ENCODE assay signal across 29 mouse cellular contexts in the genomic region with DNA sequence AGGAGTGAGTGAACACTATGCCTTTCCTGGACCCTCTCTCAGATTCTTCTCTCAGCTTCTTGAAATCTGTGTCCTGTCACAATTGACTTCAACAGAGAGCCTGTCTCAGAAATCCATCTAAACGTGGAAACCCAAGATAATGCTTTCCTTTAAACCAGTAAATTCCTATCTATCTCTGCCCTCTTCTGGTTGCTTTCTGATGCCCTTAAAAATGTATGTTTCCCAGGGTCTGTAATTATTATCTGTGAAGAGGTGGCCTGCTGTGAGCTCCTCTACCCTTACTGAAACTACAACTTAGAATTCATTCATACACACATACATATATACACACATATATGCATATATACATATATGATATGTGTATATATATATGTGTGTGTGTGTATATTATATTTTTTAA.
DNase-seq lines count a peak whose midpoint lies in the region; ATAC-seq and TF ChIP-seq lines count a peak whose summit lies in the region.
"Had no signal": no experiment of that assay in that cellular context is flagged by ENCODE, and none has a peak within 500 bp of the region (broad histone marks: within the 10 kb centered on the region; RNA-seq: fewer than 3 reads in every experiment).

No protein-coding gene starts in this region.

- no peak overlapping the region for H3K27ac ChIP-seq in heart, adult 2 months
- H3K27ac ChIP-seq in lung, postnatal 0 days (ENCODE audit: low read length) = no peak overlapping the region
- H3K27ac ChIP-seq in small intestine, adult 2 months (ENCODE audit: insufficient read depth, low read depth, low read length) = peak overlapping the region; percentile 6; the same call in 1 of the 2 replicates
- no peak overlapping the region for H3K27ac ChIP-seq in liver, embryonic 12.5 days
- H3K27ac ChIP-seq: forebrain, embryonic 10.5 days; hindbrain, embryonic 13.5 days; liver, embryonic 13.5 days had no signal

- H3K36me3 ChIP-seq in heart, adult 2 months (ENCODE audit: control insufficient read depth, insufficient read depth, low read length) = no peaks in the 10 kb centered on the region
- H3K36me3 ChIP-seq in lung, postnatal 0 days (ENCODE audit: insufficient read depth, low read length) = no peaks in the 10 kb centered on the region
- H3K36me3 ChIP-seq in small intestine, adult 2 months (ENCODE audit: control insufficient read depth, insufficient read depth, low read length) = no peaks in the 10 kb centered on the region
- no peaks in the 10 kb centered on the region for H3K36me3 ChIP-seq in liver, embryonic 12.5 days
- H3K36me3 ChIP-seq: forebrain, embryonic 10.5 days; hindbrain, embryonic 13.5 days; liver, embryonic 13.5 days had no signal

- H3K79me2 ChIP-seq in heart, adult 2 months (replicated peaks; ENCODE audit: control insufficient read depth, insufficient read depth, low read length) = no peaks in the 10 kb centered on the region

- WGBS in heart, adult 2 months = 10% methylated on average over 1 of the region's 1 CpGs
- 24% methylated on average over 1 of the region's 1 CpGs for WGBS in lung, postnatal 0 days
- WGBS in small intestine, adult 2 months = 4% methylated on average over 1 of the region's 1 CpGs
- WGBS in liver, embryonic 12.5 days (ENCODE audit: insufficient replicate concordance) = 15% methylated on average over 1 of the region's 1 CpGs

- no peak overlapping the region for H3K9ac ChIP-seq in heart, adult 2 months (ENCODE audit: low read depth, low read length)
- no peak overlapping the region for H3K9ac ChIP-seq in lung, postnatal 0 days (replicated peaks; ENCODE audit: low read depth)
- no peak overlapping the region for H3K9ac ChIP-seq in liver, embryonic 12.5 days
- H3K9ac ChIP-seq: hindbrain, embryonic 13.5 days; liver, embryonic 13.5 days had no signal

- no peaks in the 10 kb centered on the region for H3K9me3 ChIP-seq in lung, postnatal 0 days (ENCODE audit: low read length)
- H3K9me3 ChIP-seq in liver, embryonic 12.5 days (replicated peaks) = no peaks in the 10 kb centered on the region
- H3K9me3 ChIP-seq: forebrain, embryonic 10.5 days; hindbrain, embryonic 13.5 days; liver, embryonic 13.5 days had no signal

- no peaks in the 10 kb centered on the region for H3K4me1 ChIP-seq in heart, adult 2 months (ENCODE audit: control insufficient read depth, insufficient read depth, low read length)
- H3K4me1 ChIP-seq in lung, postnatal 0 days (ENCODE audit: insufficient read depth, low read depth, low read length) = no peaks in the 10 kb centered on the region
- peaks cover 3% of the 10 kb centered on the region; the same call in 1 of the 2 replicates for H3K4me1 ChIP-seq in small intestine, adult 2 months (ENCODE audit: control insufficient read depth, insufficient read depth, insufficient read length, low read length)
- H3K4me1 ChIP-seq in liver, embryonic 12.5 days = 0 out of 2 replicates have a peak, but pooled peaks cover 3% of the 10 kb centered on the region
- H3K4me1 ChIP-seq: liver, embryonic 13.5 days had no signal

- no peaks in the 10 kb centered on the region for H3K27me3 ChIP-seq in heart, adult 2 months (ENCODE audit: control insufficient read depth, insufficient read depth, low read length)
- no peaks in the 10 kb centered on the region for H3K27me3 ChIP-seq in lung, postnatal 0 days (replicated peaks; ENCODE audit: insufficient read depth, low read length)
- H3K27me3 ChIP-seq in small intestine, adult 2 months (ENCODE audit: control insufficient read depth, insufficient read depth, low read length) = no peaks in the 10 kb centered on the region
- 0 out of 2 replicates have a peak, but pooled peaks cover 4% of the 10 kb centered on the region for H3K27me3 ChIP-seq in liver, embryonic 12.5 days (replicated peaks)
- H3K27me3 ChIP-seq: hindbrain, embryonic 13.5 days; liver, embryonic 13.5 days had no signal

- TF ChIP-seq EP300 in heart, adult 2 months (IDR thresholded peaks at IDR 0.05; ENCODE audit: insufficient read depth, low read depth, low read length) = no peak
- TF ChIP-seq EP300 in lung, postnatal 0 days (IDR thresholded peaks at IDR 0.05) = no peak

- TF ChIP-seq POLR2A in heart, adult 2 months (IDR thresholded peaks at IDR 0.05; ENCODE audit: insufficient read depth, low read depth, low read length) = no peak
- TF ChIP-seq POLR2A in small intestine, adult 2 months (IDR thresholded peaks at IDR 0.05; ENCODE audit: low read depth, low read length) = no peak

- no peak for ATAC-seq in lung, postnatal 0 days
- ATAC-seq in liver, embryonic 12.5 days = no peak
- ATAC-seq: forebrain, embryonic 16.5 days had no signal

- H3K4me2 ChIP-seq in lung, postnatal 0 days (replicated peaks; ENCODE audit: low read depth, low read length) = no peak overlapping the region
- H3K4me2 ChIP-seq in liver, embryonic 12.5 days = no peak overlapping the region
- H3K4me2 ChIP-seq: heart, embryonic 11.5 days; hindbrain, embryonic 13.5 days; liver, embryonic 13.5 days; midbrain, embryonic 11.5 days had no signal

- peak; percentile 55 for TF ChIP-seq CTCF in heart, adult 2 months (IDR thresholded peaks at IDR 0.05)
- TF ChIP-seq CTCF in lung, postnatal 0 days (IDR thresholded peaks at IDR 0.05) = peak; percentile 12; the same call in 1 of the 2 replicates
- TF ChIP-seq CTCF in small intestine, adult 2 months (IDR thresholded peaks at IDR 0.05; ENCODE audit: extremely low read depth, insufficient read length, insufficient replicate concordance, low read depth, low read length) = no peak

- H3K4me3 ChIP-seq in heart, adult 2 months = no peak overlapping the region
- no peak overlapping the region for H3K4me3 ChIP-seq in lung, postnatal 0 days (ENCODE audit: low read depth, low read length)
- H3K4me3 ChIP-seq in small intestine, adult 2 months (ENCODE audit: low read depth, low read length) = no peak overlapping the region
- no peak overlapping the region for H3K4me3 ChIP-seq in liver, embryonic 12.5 days
- H3K4me3 ChIP-seq: forebrain, embryonic 10.5 days; hindbrain, embryonic 13.5 days; liver, embryonic 13.5 days had no signal

- intact Hi-C loops in heart, adult 2 months (cut with DNase I) = loop anchor here (1.0 to 10.0 kb wide), 2 partner anchors 160 to 231 kb away; no protein-coding TSS in a partner anchor

- no peak for DNase-seq in heart, adult 2 months
- DNase-seq in heart, adult 11 months = no peak
- DNase-seq in lung, postnatal 0 days (ENCODE audit: low spot score) = no peak
- no peak for DNase-seq in lung, postnatal 36 days
- peak; percentile 28 for DNase-seq in brain, adult 2 months (ENCODE audit: low read depth, low spot score)
- no peak for DNase-seq in retina, postnatal 1 day
- DNase-seq: adrenal gland, adult 8-10 months; cerebellum, adult 11 months; cerebellum, adult 9-10 months; cerebellum, postnatal 36 days; gastrocnemius, postnatal 10 days; heart, postnatal 36 days; kidney, adult 8-10 months; kidney, postnatal 10 days; left cerebral cortex, postnatal 4 days; liver, embryonic 13.5 days; lung, adult 18-20 months; lung, postnatal 10 days; right cerebral cortex, postnatal 25 days; spleen, adult 18-20 months; thymus, adult 2 months; thymus, postnatal 36 days had no signal
